Mouse (Mus musculus): ENCODE results near the gene Gm37240. TPM values are rescaled to one million over a fixed set of nuclear protein-coding genes. Genes with fewer than 3 reads are reported as not detected.

Gm37240 gene
- polyA plus RNA-seq, 1 experiment from 2014 or later = 15.1 TPM

- Histone ChIP-seq H3K4me1 (ENCODE audit: control insufficient read depth, insufficient read depth, low read length) (no peaks in the 10 kb centered on the region), H3K27ac (ENCODE audit: low read depth, low read length) (no peak overlapping the region), H3K9me3 (ENCODE audit: control insufficient read depth, low read length) (no peaks in the 10 kb centered on the region), H3K4me2 (replicated peaks; ENCODE audit: low read depth, low read length) (no peak overlapping the region), H3K27me3 (ENCODE audit: control insufficient read depth, insufficient read depth, low read length) (no peaks in the 10 kb centered on the region), H3K9ac (ENCODE audit: low read depth, low read length) (no peak overlapping the region), H3K4me3 (ENCODE audit: low read length) (no peak overlapping the region), H3K36me3 (ENCODE audit: control insufficient read depth, insufficient read depth, low read length) (no peaks in the 10 kb centered on the region)
- WGBS = 62% methylated on average over 2 of the region's 2 CpGs
- no peak for ATAC-seq (ENCODE audit: low FRiP score, low TSS enrichment)
Measured at GRCm38 (mm10) chr3:85264963-85265362, 622.4 kb downstream of the Gm37240 start.

- H3K36me3 ChIP-seq (ENCODE audit: control insufficient read depth, insufficient read depth, low read length) = no peaks in the 10 kb centered on the region
- no peaks in the 10 kb centered on the region for H3K9me3 ChIP-seq (ENCODE audit: control insufficient read depth, low read length)
- ATAC-seq (ENCODE audit: low FRiP score, low TSS enrichment) = no peak
- H3K4me2 ChIP-seq (replicated peaks; ENCODE audit: low read depth, low read length) = no peak overlapping the region
- H3K9ac ChIP-seq (ENCODE audit: low read depth, low read length) = no peak overlapping the region
- H3K27ac ChIP-seq (ENCODE audit: low read depth, low read length) = no peak overlapping the region
- 61% methylated on average over 6 of the region's 6 CpGs for WGBS
- H3K4me3 ChIP-seq (ENCODE audit: low read length) = no peak overlapping the region
- H3K27me3 ChIP-seq (ENCODE audit: control insufficient read depth, insufficient read depth, low read length) = no peaks in the 10 kb centered on the region
- H3K4me1 ChIP-seq (ENCODE audit: control insufficient read depth, insufficient read depth, low read length) = no peaks in the 10 kb centered on the region
Measured at GRCm38 (mm10) chr3:85264546-85264945, 622.8 kb downstream of the Gm37240 start.

GRCm38 (mm10) chr3:85254526-85254925, 632.8 kb downstream of the Gm37240 start:
- H3K4me3 ChIP-seq (ENCODE audit: low read length) = no peak overlapping the region
- no peak overlapping the region for H3K27ac ChIP-seq (ENCODE audit: low read depth, low read length)
- no peak overlapping the region for H3K4me2 ChIP-seq (replicated peaks; ENCODE audit: low read depth, low read length)
- no peaks in the 10 kb centered on the region for H3K36me3 ChIP-seq (ENCODE audit: control insufficient read depth, insufficient read depth, low read length)
- no peaks in the 10 kb centered on the region for H3K27me3 ChIP-seq (ENCODE audit: control insufficient read depth, insufficient read depth, low read length)
- ATAC-seq (ENCODE audit: low FRiP score, low TSS enrichment) = no peak
- 95% methylated on average over 5 of the region's 5 CpGs for WGBS
- H3K4me1 ChIP-seq (ENCODE audit: control insufficient read depth, insufficient read depth, low read length) = no peaks in the 10 kb centered on the region
- no peak overlapping the region for H3K9ac ChIP-seq (ENCODE audit: low read depth, low read length)
- no peaks in the 10 kb centered on the region for H3K9me3 ChIP-seq (ENCODE audit: control insufficient read depth, low read length)

GRCm38 (mm10) chr3:85251631-85252030, 635.7 kb downstream of the Gm37240 start:
- 80% methylated on average over 6 of the region's 6 CpGs for WGBS
- no peak overlapping the region for H3K4me2 ChIP-seq (replicated peaks; ENCODE audit: low read depth, low read length)

GRCm38 (mm10) chr3:85246131-85246530, 641.2 kb downstream of the Gm37240 start:
- ATAC-seq (ENCODE audit: low FRiP score, low TSS enrichment) = no peak
- no peaks in the 10 kb centered on the region for H3K9me3 ChIP-seq (ENCODE audit: control insufficient read depth, low read length)
- WGBS = 42% methylated on average over 3 of the region's 3 CpGs

More at GRCm38 (mm10) chr3:85251631-85252030, 635.7 kb downstream of the Gm37240 start:
- Histone ChIP-seq H3K4me3 (ENCODE audit: low read length) (no peak overlapping the region), H3K4me1 (ENCODE audit: control insufficient read depth, insufficient read depth, low read length) (no peaks in the 10 kb centered on the region), H3K27ac (ENCODE audit: low read depth, low read length) (no peak overlapping the region), H3K27me3 (ENCODE audit: control insufficient read depth, insufficient read depth, low read length) (no peaks in the 10 kb centered on the region), H3K9me3 (ENCODE audit: control insufficient read depth, low read length) (no peaks in the 10 kb centered on the region), H3K9ac (ENCODE audit: low read depth, low read length) (no peak overlapping the region), H3K36me3 (ENCODE audit: control insufficient read depth, insufficient read depth, low read length) (no peaks in the 10 kb centered on the region)
- no peak for ATAC-seq (ENCODE audit: low FRiP score, low TSS enrichment)

GRCm38 (mm10) chr3:85236546-85236945, 650.8 kb downstream of the Gm37240 start:
- Histone ChIP-seq H3K36me3 (ENCODE audit: control insufficient read depth, insufficient read depth, low read length) (no peaks in the 10 kb centered on the region), H3K9ac (ENCODE audit: low read depth, low read length) (no peak overlapping the region)
- ATAC-seq (ENCODE audit: low FRiP score, low TSS enrichment) = no peak

More at GRCm38 (mm10) chr3:85246131-85246530, 641.2 kb downstream of the Gm37240 start:
- H3K4me1 ChIP-seq (ENCODE audit: control insufficient read depth, insufficient read depth, low read length) = no peaks in the 10 kb centered on the region
- no peaks in the 10 kb centered on the region for H3K36me3 ChIP-seq (ENCODE audit: control insufficient read depth, insufficient read depth, low read length)
- H3K27me3 ChIP-seq (ENCODE audit: control insufficient read depth, insufficient read depth, low read length) = no peaks in the 10 kb centered on the region
- no peak overlapping the region for H3K9ac ChIP-seq (ENCODE audit: low read depth, low read length)
- H3K27ac ChIP-seq (ENCODE audit: low read depth, low read length) = no peak overlapping the region
- no peak overlapping the region for H3K4me2 ChIP-seq (replicated peaks; ENCODE audit: low read depth, low read length)
- no peak overlapping the region for H3K4me3 ChIP-seq (ENCODE audit: low read length)

GRCm38 (mm10) chr3:85232846-85233245, 654.5 kb downstream of the Gm37240 start:
- Histone ChIP-seq H3K27me3 (ENCODE audit: control insufficient read depth, insufficient read depth, low read length) (no peaks in the 10 kb centered on the region), H3K36me3 (ENCODE audit: control insufficient read depth, insufficient read depth, low read length) (no peaks in the 10 kb centered on the region), H3K9ac (ENCODE audit: low read depth, low read length) (no peak overlapping the region), H3K4me1 (ENCODE audit: control insufficient read depth, insufficient read depth, low read length) (no peaks in the 10 kb centered on the region), H3K27ac (ENCODE audit: low read depth, low read length) (no peak overlapping the region), H3K4me3 (ENCODE audit: low read length) (no peak overlapping the region), H3K4me2 (replicated peaks; ENCODE audit: low read depth, low read length) (no peak overlapping the region), H3K9me3 (ENCODE audit: control insufficient read depth, low read length) (no peaks in the 10 kb centered on the region)
- WGBS = 14% methylated on average over 6 of the region's 6 CpGs
- ATAC-seq (ENCODE audit: low FRiP score, low TSS enrichment) = no peak

More at GRCm38 (mm10) chr3:85236546-85236945, 650.8 kb downstream of the Gm37240 start:
- 70% methylated on average over 3 of the region's 3 CpGs for WGBS
- no peak overlapping the region for H3K27ac ChIP-seq (ENCODE audit: low read depth, low read length)
- no peaks in the 10 kb centered on the region for H3K27me3 ChIP-seq (ENCODE audit: control insufficient read depth, insufficient read depth, low read length)
- no peak overlapping the region for H3K4me2 ChIP-seq (replicated peaks; ENCODE audit: low read depth, low read length)
- no peaks in the 10 kb centered on the region for H3K4me1 ChIP-seq (ENCODE audit: control insufficient read depth, insufficient read depth, low read length)
- no peak overlapping the region for H3K4me3 ChIP-seq (ENCODE audit: low read length)
- no peaks in the 10 kb centered on the region for H3K9me3 ChIP-seq (ENCODE audit: control insufficient read depth, low read length)

GRCm38 (mm10) chr3:85222046-85222445, 665.3 kb downstream of the Gm37240 start:
- Histone ChIP-seq H3K4me1 (ENCODE audit: control insufficient read depth, insufficient read depth, low read length) (no peaks in the 10 kb centered on the region), H3K4me2 (replicated peaks; ENCODE audit: low read depth, low read length) (no peak overlapping the region), H3K9me3 (ENCODE audit: control insufficient read depth, low read length) (no peaks in the 10 kb centered on the region), H3K36me3 (ENCODE audit: control insufficient read depth, insufficient read depth, low read length) (no peaks in the 10 kb centered on the region), H3K27me3 (ENCODE audit: control insufficient read depth, insufficient read depth, low read length) (no peaks in the 10 kb centered on the region), H3K9ac (ENCODE audit: low read depth, low read length) (no peak overlapping the region), H3K4me3 (ENCODE audit: low read length) (no peak overlapping the region), H3K27ac (ENCODE audit: low read depth, low read length) (no peak overlapping the region)
- WGBS = 80% methylated on average over 5 of the region's 5 CpGs
- no peak for ATAC-seq (ENCODE audit: low FRiP score, low TSS enrichment)

- Histone ChIP-seq H3K9ac (ENCODE audit: low read depth, low read length) (no peak overlapping the region), H3K4me3 (ENCODE audit: low read length) (no peak overlapping the region), H3K4me1 (ENCODE audit: control insufficient read depth, insufficient read depth, low read length) (0 out of 2 replicates have a peak, but pooled peaks cover 1% of the 10 kb centered on the region), H3K4me2 (replicated peaks; ENCODE audit: low read depth, low read length) (no peak overlapping the region), H3K36me3 (ENCODE audit: control insufficient read depth, insufficient read depth, low read length) (no peaks in the 10 kb centered on the region), H3K9me3 (ENCODE audit: control insufficient read depth, low read length) (no peaks in the 10 kb centered on the region), H3K27ac (ENCODE audit: low read depth, low read length) (no peak overlapping the region), H3K27me3 (ENCODE audit: control insufficient read depth, insufficient read depth, low read length) (no peaks in the 10 kb centered on the region)
- no peak for ATAC-seq (ENCODE audit: low FRiP score, low TSS enrichment)
- WGBS = 80% methylated on average over 5 of the region's 5 CpGs
Measured at GRCm38 (mm10) chr3:85214926-85215325, 672.4 kb downstream of the Gm37240 start.
